Mouse (Mus musculus): ENCODE data around the gene Zcwpw1.
"Not testable (repeated sequence)": the region's sequence is repeated elsewhere in the genome, so short reads cannot be mapped to it uniquely, and the experiment has no call there.

Zcwpw1 gene

GRCm38 (mm10) chr5:137787151-137787928 is at the start of gene Zcwpw1, which contains the start of gene Mepce:
Gene Zcwpw1 (plus strand): TSS chr5:137787798.
Gene Mepce (minus strand): TSS chr5:137787655.
- peak; percentile 95 for DNase-seq (ENCODE audit: low spot score)

DNA sequence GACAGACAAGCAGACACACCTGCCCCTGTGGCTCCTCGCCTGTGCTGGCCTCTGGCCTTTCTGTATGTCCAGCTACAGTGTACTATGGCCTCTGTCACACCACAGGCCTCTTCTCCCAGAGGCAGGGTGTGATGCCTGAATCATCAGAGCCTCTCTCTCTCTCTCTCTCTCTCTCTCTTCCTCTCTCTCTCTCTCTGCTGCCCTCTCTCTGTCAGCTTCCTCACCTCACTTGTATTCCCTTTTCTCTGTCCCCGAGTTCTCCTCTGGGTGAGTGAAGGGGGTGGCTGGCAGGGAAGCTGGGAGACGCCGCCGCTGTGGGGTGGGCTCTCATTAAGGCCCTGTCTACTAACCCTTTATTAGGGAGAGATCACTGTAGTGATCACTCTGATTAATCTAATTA is 49.1 kb upstream of the Zcwpw1 start:
- no peak for DNase-seq (ENCODE audit: low spot score)

- no peak for DNase-seq (ENCODE audit: low spot score)
Observed at GRCm38 (mm10) chr5:137739471-137739870, 48.1 kb upstream of the Zcwpw1 start.

DNA sequence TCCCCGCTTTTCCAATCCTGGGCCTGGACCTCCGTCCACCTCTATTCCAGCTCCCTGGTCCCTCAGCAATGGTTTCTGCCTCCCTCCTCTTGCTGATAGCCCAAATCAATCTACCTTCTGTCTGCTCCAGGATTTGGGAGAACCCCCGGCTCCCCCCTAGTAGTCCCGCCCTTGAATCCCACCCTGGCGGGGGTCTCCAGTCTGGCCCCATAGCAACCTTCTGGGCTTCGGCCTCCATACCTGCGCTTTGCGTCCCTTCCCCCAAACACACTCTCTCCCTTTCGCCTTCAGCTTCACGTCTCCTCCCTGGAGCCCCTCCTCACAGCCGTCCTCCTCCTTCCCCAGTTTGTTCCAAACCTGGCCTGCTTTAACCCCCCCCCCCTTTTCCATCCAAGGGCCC is 47.1 kb upstream of the Zcwpw1 start:
- no peak for DNase-seq (ENCODE audit: low spot score)

DNA sequence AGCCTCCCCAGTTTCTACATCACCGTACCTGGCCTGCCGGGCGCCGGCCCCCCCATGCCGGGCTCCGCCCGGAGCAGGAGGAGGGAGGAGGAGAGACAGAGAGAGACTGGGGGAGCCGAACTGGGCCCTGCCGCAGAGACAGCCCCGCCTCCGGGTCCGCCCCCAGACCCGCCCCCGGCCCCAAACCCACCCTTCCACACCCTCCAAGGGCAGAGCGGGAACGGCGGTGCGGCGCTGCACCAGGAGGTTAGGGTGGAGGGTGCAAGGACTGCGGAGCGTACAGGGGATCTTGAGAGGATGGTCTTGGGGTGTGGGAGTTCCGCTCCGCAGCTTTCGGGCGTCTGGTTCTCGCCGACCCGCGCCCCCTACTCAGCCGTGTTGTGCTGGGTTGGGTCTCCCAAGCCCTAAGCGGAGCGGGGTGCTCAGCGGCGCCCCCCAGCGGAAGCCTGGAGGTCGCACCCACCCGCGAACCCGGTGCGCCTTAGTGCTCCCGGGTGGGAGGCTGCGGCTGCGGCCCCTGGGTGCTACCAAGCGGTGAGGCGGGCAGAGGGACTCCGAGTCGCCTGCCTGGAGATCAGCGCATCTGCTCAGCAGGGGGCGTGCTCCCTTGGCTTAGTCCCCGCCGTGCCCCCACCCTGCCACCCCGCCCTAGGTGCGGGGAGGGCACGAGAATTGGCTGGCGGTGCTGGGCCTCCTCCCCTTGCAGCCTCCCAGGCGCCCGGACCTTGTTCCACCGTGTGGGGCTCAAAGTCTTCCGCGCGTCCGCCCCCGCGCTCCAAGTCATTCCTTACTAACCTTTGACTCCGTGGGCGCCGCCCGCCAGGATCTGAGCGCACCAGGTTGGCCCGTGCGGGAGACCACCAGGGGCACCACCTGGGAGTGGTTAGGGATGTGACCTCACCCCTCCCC is 46.3 kb upstream of the Zcwpw1 start, which contains the start of gene Nyap1:
Gene Nyap1 (minus strand): TSS at position 585 of the 909 bp plus-strand sequence.
- DNase-seq (ENCODE audit: low spot score): peak; percentile 62

DNA sequence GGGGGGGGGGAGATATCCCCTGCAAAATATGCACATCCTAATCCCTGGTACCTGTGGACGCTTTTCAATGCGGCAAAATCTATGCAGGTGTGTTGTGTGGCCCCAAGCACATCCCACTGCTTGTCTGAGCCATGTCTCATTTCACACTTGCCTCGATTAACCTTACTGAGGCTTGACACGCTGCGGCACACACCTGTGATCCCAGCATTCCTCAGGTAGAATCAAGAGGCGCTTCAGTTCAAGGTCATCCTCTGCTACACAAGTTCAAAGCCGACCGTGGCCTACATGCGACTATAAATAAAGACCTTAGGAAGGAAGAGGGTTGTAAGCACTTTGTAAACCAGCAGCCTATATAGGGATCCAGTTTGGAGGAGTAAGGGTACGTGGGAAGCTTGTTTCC is 45.5 kb upstream of the Zcwpw1 start:
- no peak for DNase-seq (ENCODE audit: low spot score)

- no peak for DNase-seq (ENCODE audit: low spot score)
Observed at GRCm38 (mm10) chr5:137742836-137743235, 44.8 kb upstream of the Zcwpw1 start.

- DNase-seq (ENCODE audit: low spot score): no peak
Observed at GRCm38 (mm10) chr5:137744197-137744596, 43.4 kb upstream of the Zcwpw1 start.

DNA sequence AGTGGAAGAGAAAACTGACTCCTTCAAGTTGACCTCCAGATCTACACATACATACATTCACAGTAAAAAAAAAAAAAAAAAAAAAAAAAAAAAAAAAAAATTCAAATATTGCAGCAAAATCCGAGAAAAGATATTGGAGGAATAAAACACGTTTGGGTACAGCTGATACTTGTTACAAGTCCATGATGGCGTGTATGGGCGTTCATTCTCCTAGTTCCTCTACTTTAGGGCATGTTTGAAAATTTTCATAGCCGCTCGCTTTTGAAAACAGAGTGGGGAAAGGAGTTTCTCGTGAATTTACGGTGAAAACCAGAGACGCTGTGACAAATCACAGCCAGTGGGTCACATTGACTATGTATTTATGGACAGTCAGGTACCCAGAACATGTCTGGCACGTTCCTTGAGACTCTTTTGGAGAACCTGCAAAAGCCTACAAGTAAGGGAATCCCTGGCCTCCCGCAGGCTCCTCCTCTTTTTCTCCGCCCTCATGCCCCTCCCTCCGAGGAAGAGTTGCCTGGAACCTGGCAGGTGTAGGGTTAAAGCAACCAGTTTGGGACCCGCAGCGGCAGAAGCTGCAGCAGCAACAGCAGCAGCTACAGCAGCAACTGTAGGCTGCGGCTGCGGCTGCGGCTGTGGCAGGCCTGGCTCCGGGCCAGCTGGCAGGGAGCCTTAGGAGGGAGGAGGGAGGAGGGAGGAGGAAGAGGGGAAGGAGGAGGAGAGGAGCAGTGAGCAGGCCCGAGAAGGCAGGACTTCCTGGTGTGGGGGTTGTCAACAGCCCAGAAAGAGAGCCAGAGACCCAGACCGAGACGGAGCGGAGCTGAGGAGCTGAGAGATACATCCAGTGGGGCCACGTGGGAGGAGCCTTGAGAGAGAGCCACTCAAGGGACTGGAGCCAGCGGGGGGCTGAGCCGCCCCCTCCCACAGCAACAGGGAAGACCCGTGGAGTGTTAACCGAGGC is 42.1 kb upstream of the Zcwpw1 start, which contains the start of gene Tsc22d4:
Gene Tsc22d4 (plus strand): TSS at position 517 of the 958 bp plus-strand sequence.
- DNase-seq (ENCODE audit: low spot score): peak; percentile 93

DNA sequence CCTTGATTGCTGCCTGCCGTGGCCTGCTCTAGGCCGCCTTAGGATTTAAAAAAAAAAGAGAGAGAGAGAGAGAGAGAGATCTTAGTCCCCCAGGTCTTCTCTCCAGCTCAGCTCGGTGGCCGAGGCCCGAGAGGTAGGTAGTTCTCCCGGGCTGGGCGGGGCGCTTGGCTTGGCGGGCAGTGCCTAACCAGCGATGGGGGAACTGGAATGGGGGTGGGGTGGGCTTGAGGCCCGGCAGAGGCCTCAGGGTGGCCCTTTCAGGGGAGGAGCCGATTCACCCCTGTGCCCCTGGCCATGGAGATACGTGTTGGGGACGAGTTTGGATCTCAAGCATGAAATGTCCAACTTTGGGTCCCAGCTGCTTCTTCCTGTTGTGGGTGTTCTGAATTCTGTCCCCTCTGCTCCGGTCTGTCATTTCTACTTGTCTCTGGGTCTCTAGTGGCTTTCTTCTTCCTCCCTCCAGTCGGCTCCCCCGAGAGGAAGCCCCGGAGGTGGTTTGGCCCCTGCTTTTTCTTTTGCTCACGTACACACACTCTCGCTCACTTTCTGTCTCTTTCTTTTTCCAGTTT is 41.2 kb upstream of the Zcwpw1 start:
- DNase-seq (ENCODE audit: low spot score): peak; percentile 70

DNA sequence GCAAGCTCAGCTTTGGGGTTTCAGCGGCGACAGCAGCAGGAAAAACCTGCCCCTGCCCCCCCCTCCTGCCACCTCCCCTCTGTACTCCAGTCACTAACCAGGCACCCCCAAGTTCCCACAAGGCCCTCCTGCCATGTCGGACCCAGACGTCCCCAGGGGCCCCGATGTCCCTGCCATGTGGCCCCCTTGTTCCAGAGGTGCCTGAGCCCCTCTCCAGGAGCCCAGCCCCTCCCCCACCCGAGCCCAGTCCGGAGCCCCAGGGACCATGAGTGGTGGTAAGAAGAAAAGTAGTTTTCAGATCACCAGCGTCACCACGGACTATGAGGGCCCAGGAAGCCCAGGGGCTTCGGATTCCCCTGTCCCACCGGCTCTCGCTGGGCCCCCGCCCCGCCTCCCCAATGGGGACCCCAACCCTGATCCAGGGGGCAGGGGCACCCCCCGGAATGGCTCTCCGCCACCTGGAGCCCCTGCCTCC is 40.7 kb upstream of the Zcwpw1 start:
- DNase-seq (ENCODE audit: low spot score): no peak

GRCm38 (mm10) chr5:137747326-137747961 is 40.2 kb upstream of the Zcwpw1 start:
- DNase-seq (ENCODE audit: low spot score): peak; percentile 46

GRCm38 (mm10) chr5:137748130-137748770 is 39.3 kb upstream of the Zcwpw1 start:
- DNase-seq (ENCODE audit: low spot score): no peak

GRCm38 (mm10) chr5:137749196-137749836 is 38.3 kb upstream of the Zcwpw1 start:
- DNase-seq (ENCODE audit: low spot score): peak; percentile 21

DNA sequence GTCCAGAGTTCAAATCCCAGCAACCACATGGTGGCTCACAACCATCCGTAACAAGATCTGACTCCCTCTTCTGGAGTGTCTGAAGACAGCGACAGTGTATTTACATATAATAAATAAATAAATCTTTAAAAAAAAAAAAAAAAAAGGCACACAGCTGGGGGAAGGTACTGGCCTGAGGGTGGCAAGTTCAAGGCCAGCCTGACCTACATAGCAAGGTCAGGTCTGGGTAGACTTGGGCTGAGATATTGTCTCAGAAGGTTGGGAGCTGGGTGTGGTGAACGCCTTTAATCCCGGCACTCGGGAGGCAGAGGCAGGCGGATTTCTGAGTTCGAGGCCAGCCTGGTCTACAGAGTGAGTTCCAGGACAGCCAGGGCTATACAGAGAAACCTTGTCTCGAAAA is 37.4 kb upstream of the Zcwpw1 start:
- not testable (repeated sequence) for DNase-seq (ENCODE audit: low spot score)

- DNase-seq (ENCODE audit: low spot score): no peak
Observed at GRCm38 (mm10) chr5:137751221-137751887, 36.2 kb upstream of the Zcwpw1 start.

GRCm38 (mm10) chr5:137751988-137752387 is 35.6 kb upstream of the Zcwpw1 start:
- DNase-seq (ENCODE audit: low spot score): no peak

GRCm38 (mm10) chr5:137753111-137753832 is 34.3 kb upstream of the Zcwpw1 start:
- no peak for DNase-seq (ENCODE audit: low spot score)

Measured in lung, postnatal 25 days (tissue).